Mouse (Mus musculus): Measurements from ENCODE around the gene Eras. TPM values are rescaled to one million over a fixed set of nuclear protein-coding genes. Genes with fewer than 3 reads are reported as not detected.
"Not testable (repeated sequence)": the region's sequence is repeated elsewhere in the genome, so short reads cannot be mapped to it uniquely, and the experiment has no call there.

Gene Eras
- polyA plus RNA-seq, 1 experiment from 2014 or later, result not detected

- H3K27me3 ChIP-seq, result no peaks in the 10 kb centered on the region
- H3K9ac ChIP-seq, result peak within 1 kb of the TSS; percentile 50
- no peaks in the 10 kb centered on the region for H3K36me3 ChIP-seq
- no peaks in the 10 kb centered on the region for H3K4me1 ChIP-seq (replicated peaks)
- 12% methylated on average over 36 of the region's 37 CpGs for WGBS
- peak within 1 kb of the TSS; percentile 71 for H3K27ac ChIP-seq
- peak within 1 kb of the TSS; percentile 65 for H3K4me2 ChIP-seq
- peak within 1 kb of the TSS; percentile 58 for H3K4me3 ChIP-seq
- no peaks in the 10 kb centered on the region for H3K9me3 ChIP-seq (replicated peaks)
- peak; percentile 8; the same call in 1 of the 2 replicates for ATAC-seq (replicated peaks; ENCODE audit: insufficient number of reproducible peaks, insufficient read depth, low FRiP score, low read depth)
Observed at GRCm38 (mm10) chrX:7947108-7947899, 18.9 kb upstream of the Eras start, which contains the start of gene Hdac6. Gene Hdac6, minus strand, starts transcription at chrX:7947889.

GRCm38 (mm10) chrX:7945618-7946017 is 17.2 kb upstream of the Eras start:
- WGBS, result 81% methylated on average over 8 of the region's 8 CpGs
- Histone ChIP-seq H3K4me2 (no peak overlapping the region), H3K4me1 (replicated peaks) (no peaks in the 10 kb centered on the region)

GRCm38 (mm10) chrX:7937667-7938066 is 9.3 kb upstream of the Eras start:
- Histone ChIP-seq H3K4me1 (replicated peaks) (no peaks in the 10 kb centered on the region), H3K9ac (no peak overlapping the region), H3K4me3 (no peak overlapping the region), H3K4me2 (no peak overlapping the region), H3K36me3 (peaks cover 11% of the 10 kb centered on the region; the same call in 1 of the 2 replicates), H3K27me3 (no peaks in the 10 kb centered on the region), H3K9me3 (replicated peaks) (no peaks in the 10 kb centered on the region), H3K27ac (no peak overlapping the region)
- WGBS, result 85% methylated on average over 6 of the region's 6 CpGs
- ATAC-seq (replicated peaks; ENCODE audit: insufficient number of reproducible peaks, insufficient read depth, low FRiP score, low read depth), result no peak

More at GRCm38 (mm10) chrX:7945618-7946017, 17.2 kb upstream of the Eras start:
- H3K9me3 ChIP-seq (replicated peaks), result no peaks in the 10 kb centered on the region
- no peak overlapping the region for H3K27ac ChIP-seq
- no peak for ATAC-seq (replicated peaks; ENCODE audit: insufficient number of reproducible peaks, insufficient read depth, low FRiP score, low read depth)
- H3K9ac ChIP-seq, result no peak overlapping the region
- H3K4me3 ChIP-seq, result no peak overlapping the region
- H3K27me3 ChIP-seq, result no peaks in the 10 kb centered on the region
- H3K36me3 ChIP-seq, result no peaks in the 10 kb centered on the region; the same call in 1 of the 2 replicates

GRCm38 (mm10) chrX:7936874-7937273 is 8.5 kb upstream of the Eras start:
- 49% methylated on average over 11 of the region's 11 CpGs for WGBS
- H3K27me3 ChIP-seq, result no peaks in the 10 kb centered on the region
- peaks cover 11% of the 10 kb centered on the region; the same call in 1 of the 2 replicates for H3K36me3 ChIP-seq
- H3K4me2 ChIP-seq, result no peak overlapping the region
- H3K27ac ChIP-seq, result no peak overlapping the region
- no peaks in the 10 kb centered on the region for H3K9me3 ChIP-seq (replicated peaks)
- ATAC-seq (replicated peaks; ENCODE audit: insufficient number of reproducible peaks, insufficient read depth, low FRiP score, low read depth), result no peak
- H3K4me3 ChIP-seq, result no peak overlapping the region
- no peaks in the 10 kb centered on the region for H3K4me1 ChIP-seq (replicated peaks)
- no peak overlapping the region for H3K9ac ChIP-seq

- 21% methylated on average over 10 of the region's 10 CpGs for WGBS
- Histone ChIP-seq H3K27me3 (peaks cover 66% of the 10 kb centered on the region), H3K27ac (no peak overlapping the region), H3K4me2 (peak overlapping the region; percentile 36), H3K4me1 (replicated peaks) (peaks cover 4% of the 10 kb centered on the region; the same call in 1 of the 2 replicates), H3K9me3 (replicated peaks) (no peaks in the 10 kb centered on the region), H3K9ac (no peak overlapping the region), H3K36me3 (no peaks in the 10 kb centered on the region), H3K4me3 (0 out of 2 replicates have a peak overlapping the region, but pooled peaks have one; percentile 11)
- ATAC-seq (replicated peaks; ENCODE audit: insufficient number of reproducible peaks, insufficient read depth, low FRiP score, low read depth), result no peak
Observed at GRCm38 (mm10) chrX:7927116-7927515, 1.3 kb downstream of the Eras start.

GRCm38 (mm10) chrX:7926266-7926665 is 2.1 kb downstream of the Eras start:
- H3K4me1 ChIP-seq (replicated peaks), result peaks cover 7% of the 10 kb centered on the region; the same call in 1 of the 2 replicates
- WGBS, result 63% methylated on average over 6 of the region's 6 CpGs
- peaks cover 74% of the 10 kb centered on the region for H3K27me3 ChIP-seq
- H3K9me3 ChIP-seq (replicated peaks), result no peaks in the 10 kb centered on the region
- H3K36me3 ChIP-seq, result no peaks in the 10 kb centered on the region
- H3K4me2 ChIP-seq, result no peak overlapping the region
- no peak overlapping the region for H3K27ac ChIP-seq
- H3K4me3 ChIP-seq, result no peak overlapping the region
- H3K9ac ChIP-seq, result no peak overlapping the region
- no peak for ATAC-seq (replicated peaks; ENCODE audit: insufficient number of reproducible peaks, insufficient read depth, low FRiP score, low read depth)

- no peak for ATAC-seq (replicated peaks; ENCODE audit: insufficient number of reproducible peaks, insufficient read depth, low FRiP score, low read depth)
- Histone ChIP-seq H3K4me1 (replicated peaks) (peaks cover 7% of the 10 kb centered on the region; the same call in 1 of the 2 replicates), H3K4me3 (peak overlapping the region; percentile 33), H3K27ac (no peak overlapping the region), H3K9me3 (replicated peaks) (no peaks in the 10 kb centered on the region), H3K27me3 (peaks cover 81% of the 10 kb centered on the region), H3K36me3 (no peaks in the 10 kb centered on the region), H3K4me2 (peak overlapping the region; percentile 55), H3K9ac (no peak overlapping the region)
- WGBS, result 11% methylated on average over 31 of the region's 48 CpGs
Observed at GRCm38 (mm10) chrX:7922032-7922431, 6.4 kb downstream of the Eras start.

- 16% methylated on average over 40 of the region's 40 CpGs for WGBS
- H3K27ac ChIP-seq, result no peak within 1 kb of the TSS
- peaks cover 65% of the 10 kb centered on the region for H3K27me3 ChIP-seq
- peak within 1 kb of the TSS; percentile 41 for H3K4me2 ChIP-seq
- no peak; the same call in 1 of the 2 replicates for ATAC-seq (replicated peaks; ENCODE audit: insufficient number of reproducible peaks, insufficient read depth, low FRiP score, low read depth)
- no peaks in the 10 kb centered on the region for H3K9me3 ChIP-seq (replicated peaks)
- H3K36me3 ChIP-seq, result no peaks in the 10 kb centered on the region
- no peak within 1 kb of the TSS for H3K9ac ChIP-seq
- H3K4me1 ChIP-seq (replicated peaks), result peaks cover 7% of the 10 kb centered on the region; the same call in 1 of the 2 replicates
- H3K4me3 ChIP-seq, result 0 out of 2 replicates have a peak within 1 kb of the TSS, but pooled peaks have one; percentile 13
Observed at GRCm38 (mm10) chrX:7919601-7920383, 8.6 kb downstream of the Eras start, which contains the start of gene Pcsk1n. Gene Pcsk1n, plus strand, starts transcription at chrX:7919822.

- H3K4me3 ChIP-seq; ATAC-seq (replicated peaks; ENCODE audit: insufficient number of reproducible peaks, insufficient read depth, low FRiP score, low read depth); H3K4me2 ChIP-seq; H3K36me3 ChIP-seq; H3K9ac ChIP-seq; H3K27ac ChIP-seq; H3K4me1 ChIP-seq (replicated peaks); H3K9me3 ChIP-seq (replicated peaks): not testable (repeated sequence)
- 56% methylated on average over 6 of the region's 6 CpGs for WGBS
- peaks cover 47% of the 10 kb centered on the region for H3K27me3 ChIP-seq
Observed at GRCm38 (mm10) chrX:7917960-7918359, 10.4 kb downstream of the Eras start.

GRCm38 (mm10) chrX:7915669-7916068 is 12.7 kb downstream of the Eras start:
- H3K9ac ChIP-seq; H3K27ac ChIP-seq; H3K9me3 ChIP-seq (replicated peaks); ATAC-seq (replicated peaks; ENCODE audit: insufficient number of reproducible peaks, insufficient read depth, low FRiP score, low read depth); H3K4me1 ChIP-seq (replicated peaks); H3K36me3 ChIP-seq; H3K4me3 ChIP-seq; H3K4me2 ChIP-seq: not testable (repeated sequence)
- 21% methylated on average over 3 of the region's 3 CpGs for WGBS
- peaks cover 24% of the 10 kb centered on the region for H3K27me3 ChIP-seq

GRCm38 (mm10) chrX:7910473-7910872 is 17.9 kb downstream of the Eras start:
- Histone ChIP-seq H3K4me3 (no peak overlapping the region), H3K4me2 (no peak overlapping the region), H3K36me3 (peaks cover 5% of the 10 kb centered on the region; the same call in 1 of the 2 replicates), H3K27ac (no peak overlapping the region), H3K9ac (no peak overlapping the region), H3K27me3 (no peaks in the 10 kb centered on the region), H3K4me1 (replicated peaks) (no peaks in the 10 kb centered on the region), H3K9me3 (replicated peaks) (no peaks in the 10 kb centered on the region)
- ATAC-seq (replicated peaks; ENCODE audit: insufficient number of reproducible peaks, insufficient read depth, low FRiP score, low read depth), result no peak
- 50% methylated on average over 6 of the region's 6 CpGs for WGBS

Measured in heart, embryonic 15.5 days (tissue).